Mouse (Mus musculus): ENCODE results near the gene Hspa14.

GRCm38 (mm10) chr2:3546588-3546987, 34.0 kb upstream of the Hspa14 start:
- TF ChIP-seq CTCF (IDR thresholded peaks at IDR 0.05; ENCODE audit: control insufficient read depth, insufficient read depth, low read length), result peak; percentile 79
- TF ChIP-seq POLR2A (IDR thresholded peaks at IDR 0.05; ENCODE audit: borderline replicate concordance, control insufficient read depth, low read depth, low read length), result no peak

Data from bone marrow, adult 2 months (tissue).